Mouse (Mus musculus): ENCODE data around the gene Tead4.
"Not testable (repeated sequence)": the region's sequence is repeated elsewhere in the genome, so short reads cannot be mapped to it uniquely, and the experiment has no call there.

The Tead4 gene

DNA sequence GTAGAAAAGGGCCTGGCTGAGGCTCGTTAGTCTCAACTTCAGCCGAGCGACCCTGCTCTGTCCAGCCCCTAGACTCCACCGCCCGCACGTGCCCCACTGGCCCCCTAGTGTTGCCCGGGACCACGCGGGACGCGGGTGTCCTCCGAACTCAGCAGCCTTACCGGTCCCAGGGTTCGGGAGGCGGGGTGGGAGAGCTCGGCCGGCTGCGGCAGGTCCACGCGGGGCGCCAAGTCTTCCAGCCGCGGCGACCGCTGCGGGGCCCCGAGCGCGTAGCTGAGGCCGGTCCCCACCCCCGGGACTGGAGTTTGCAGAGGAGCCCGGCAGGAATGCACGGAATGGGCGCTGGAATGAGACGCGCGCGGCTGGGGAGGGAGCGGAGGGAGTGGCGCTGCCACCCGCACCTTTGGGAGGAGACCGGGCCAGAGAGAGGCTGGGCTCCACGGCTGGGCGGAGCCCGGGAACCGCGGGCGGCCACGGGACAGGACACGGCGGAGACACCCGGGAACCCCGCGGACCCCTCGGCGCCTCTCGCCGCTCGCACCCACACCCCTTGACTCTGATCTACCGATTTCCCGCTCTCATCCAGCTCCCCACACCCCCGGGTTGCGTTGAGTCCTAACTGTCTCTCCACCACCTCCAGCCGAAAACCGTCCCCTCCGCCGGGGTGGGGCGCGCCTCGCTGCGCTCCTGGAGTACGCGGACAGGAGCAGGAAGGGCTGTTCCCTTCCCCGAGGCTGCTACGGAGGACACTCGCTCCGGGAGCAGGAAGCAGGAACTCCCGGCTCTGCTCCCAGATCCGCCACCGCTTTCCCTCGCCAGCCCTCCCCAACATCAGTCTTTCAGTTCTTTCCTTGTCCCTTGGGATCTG lies at the start of gene Tead4:
Tead4 (minus strand) TSS at position 690 of the 868 bp plus-strand sequence.
- DNase-seq = peak; percentile 78

- DNase-seq = no peak
Measured at GRCm38 (mm10) chr6:128349711-128350110, 49.1 kb upstream of the Tead4 start.

DNA sequence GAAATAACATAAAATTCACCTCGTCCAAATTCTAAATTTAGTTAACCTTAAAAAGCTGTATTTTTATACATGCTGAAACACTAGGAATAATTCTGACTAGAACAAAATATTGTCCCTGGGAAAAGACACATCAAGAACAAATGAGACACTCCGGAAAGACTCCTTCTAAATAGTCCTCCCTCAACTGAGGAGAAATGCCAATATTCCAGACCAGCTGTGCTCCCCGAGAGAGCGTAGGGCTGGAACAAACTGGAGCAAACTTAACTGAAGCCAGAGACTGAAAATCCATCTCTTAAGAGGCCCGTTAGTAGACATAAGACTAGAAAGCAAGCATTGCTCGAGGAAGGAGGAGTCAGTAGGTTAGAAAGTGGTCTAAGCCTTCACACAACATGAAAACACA lies 46.2 kb upstream of the Tead4 start:
- no peak for DNase-seq

- no peak for DNase-seq
Measured at GRCm38 (mm10) chr6:128345623-128346022, 45.0 kb upstream of the Tead4 start.

GRCm38 (mm10) chr6:128341956-128342723 lies 41.5 kb upstream of the Tead4 start:
- no peak for DNase-seq

DNA sequence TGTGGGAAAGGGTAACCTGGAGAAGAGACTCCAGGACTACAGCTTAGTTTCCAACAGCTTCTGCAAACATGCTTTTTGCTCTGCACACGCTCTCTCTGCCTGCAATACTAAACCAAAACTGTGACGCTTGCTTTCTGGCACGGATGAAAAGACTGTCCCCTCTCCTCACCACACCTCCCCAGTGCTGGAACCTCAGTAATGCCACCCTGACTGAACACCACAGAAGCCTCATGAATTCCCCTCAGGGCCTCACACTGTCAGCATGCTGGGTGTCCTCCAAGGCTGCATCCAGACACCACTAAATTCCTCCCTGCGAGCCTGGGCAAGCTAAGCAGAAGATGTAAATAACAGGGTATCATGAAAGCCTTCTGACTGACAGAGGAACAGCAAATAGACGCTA lies 38.3 kb upstream of the Tead4 start:
- DNase-seq = no peak

DNA sequence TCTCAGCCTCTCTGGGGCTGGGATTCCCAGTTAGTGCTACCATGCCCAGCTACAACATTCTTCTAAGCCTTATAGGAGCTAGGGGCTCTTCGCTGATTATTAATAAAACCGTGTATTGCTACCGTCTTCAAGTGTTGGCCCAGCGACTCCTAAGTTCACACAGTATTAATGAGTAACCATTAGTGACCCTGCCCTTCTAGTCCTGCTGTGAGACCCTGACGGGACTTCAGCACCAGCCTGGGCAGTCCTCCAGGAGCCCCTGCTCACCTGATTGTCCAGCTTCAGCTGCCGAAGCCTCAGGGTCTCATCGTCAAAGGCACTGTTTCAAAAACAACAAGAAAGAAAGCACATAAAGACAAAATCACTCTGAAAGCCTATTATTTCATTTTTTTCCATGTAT lies 36.8 kb upstream of the Tead4 start:
- peak; percentile 67 for DNase-seq

GRCm38 (mm10) chr6:128334397-128335124 lies 33.9 kb upstream of the Tead4 start:
- peak; percentile 71 for DNase-seq

DNA sequence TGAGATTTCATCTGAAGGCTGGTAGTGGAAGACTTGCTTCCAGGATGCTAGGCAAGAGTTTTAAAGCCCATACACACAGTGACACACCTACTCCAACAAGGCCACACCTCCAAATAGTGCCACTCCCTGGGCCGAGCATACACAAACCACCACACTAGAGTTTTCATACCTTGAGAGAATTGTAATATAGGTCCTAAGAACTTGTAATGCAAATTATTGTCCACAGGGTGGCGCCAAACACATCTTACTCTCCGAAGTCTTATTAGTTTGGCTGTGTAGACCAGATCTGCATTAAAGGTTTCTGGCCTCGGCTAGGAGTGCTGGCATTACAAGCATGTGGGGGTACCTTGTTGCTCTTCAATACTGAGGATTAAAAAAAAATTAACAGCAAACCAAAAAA lies 17.7 kb upstream of the Tead4 start:
- DNase-seq = peak; percentile 80

GRCm38 (mm10) chr6:128315597-128315996 lies 15.0 kb upstream of the Tead4 start:
- no peak for DNase-seq

- DNase-seq = no peak
Measured at GRCm38 (mm10) chr6:128314796-128315195, 14.2 kb upstream of the Tead4 start.

GRCm38 (mm10) chr6:128308311-128308710 lies 7.7 kb upstream of the Tead4 start:
- peak; percentile 75 for DNase-seq

DNA sequence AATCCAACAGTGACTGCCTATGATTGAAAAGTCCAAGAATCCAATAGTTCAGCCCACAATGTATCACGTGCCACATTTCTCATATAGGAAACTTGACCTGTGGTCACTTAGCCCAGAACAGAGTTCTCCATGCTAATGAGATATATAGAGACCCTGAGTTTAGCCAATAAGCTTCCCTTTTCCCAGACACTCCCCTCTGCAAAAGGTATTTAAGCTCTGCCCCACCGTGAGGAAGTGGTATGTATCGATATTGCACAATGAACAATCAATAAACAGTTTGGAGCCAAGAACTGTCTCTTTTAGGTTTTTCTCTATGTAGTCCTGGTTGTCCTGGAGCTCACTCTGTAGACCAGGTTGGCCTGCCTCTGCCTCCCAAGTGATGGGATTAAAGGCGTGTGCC lies 4.2 kb upstream of the Tead4 start:
- DNase-seq = no peak

DNA sequence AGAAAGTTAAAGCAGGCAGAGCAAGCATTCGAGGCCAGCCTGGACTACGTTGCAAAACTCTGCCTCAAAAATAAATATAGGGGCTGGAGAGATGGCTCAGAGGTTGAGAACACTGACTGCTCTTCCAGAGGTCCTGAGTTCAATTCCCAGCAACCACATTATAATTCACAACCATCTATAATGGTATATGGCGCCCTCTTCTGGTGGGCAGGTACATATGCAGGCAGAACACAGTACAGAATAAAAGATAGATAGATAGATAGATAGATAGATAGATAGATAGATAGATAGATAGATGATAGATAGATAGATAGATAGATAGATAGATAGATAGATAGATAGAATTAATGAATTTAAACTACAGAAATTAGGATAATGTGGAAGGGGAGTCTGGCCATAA lies 2.0 kb upstream of the Tead4 start:
- not testable (repeated sequence) for DNase-seq

- DNase-seq = no peak
Measured at GRCm38 (mm10) chr6:128301891-128302290, 1.3 kb upstream of the Tead4 start.

GRCm38 (mm10) chr6:128301458-128301857 lies 835 bp upstream of the Tead4 start:
- DNase-seq = no peak

- no peak for DNase-seq
Measured at GRCm38 (mm10) chr6:128299292-128300133, 1.1 kb downstream of the Tead4 start.

DNA sequence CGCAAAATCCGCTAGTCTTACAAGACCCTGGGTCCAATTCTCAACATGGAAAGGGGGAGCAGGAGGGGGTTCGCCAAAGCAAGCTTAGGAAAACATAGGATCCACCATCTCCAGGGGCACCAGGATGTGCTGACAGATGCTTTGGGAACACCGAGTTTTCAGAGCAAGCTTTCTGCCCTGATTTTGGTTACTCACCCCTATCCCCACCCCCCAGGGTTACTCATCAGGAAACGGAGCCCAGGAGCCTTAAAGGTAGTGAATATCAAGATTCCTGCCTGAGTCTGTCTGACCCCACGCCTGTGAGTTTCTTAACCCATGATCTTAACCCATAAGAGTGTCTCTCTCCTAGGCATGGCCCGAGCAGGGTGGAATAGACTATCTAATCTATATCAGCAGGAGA lies 2.4 kb downstream of the Tead4 start:
- DNase-seq = no peak

DNA sequence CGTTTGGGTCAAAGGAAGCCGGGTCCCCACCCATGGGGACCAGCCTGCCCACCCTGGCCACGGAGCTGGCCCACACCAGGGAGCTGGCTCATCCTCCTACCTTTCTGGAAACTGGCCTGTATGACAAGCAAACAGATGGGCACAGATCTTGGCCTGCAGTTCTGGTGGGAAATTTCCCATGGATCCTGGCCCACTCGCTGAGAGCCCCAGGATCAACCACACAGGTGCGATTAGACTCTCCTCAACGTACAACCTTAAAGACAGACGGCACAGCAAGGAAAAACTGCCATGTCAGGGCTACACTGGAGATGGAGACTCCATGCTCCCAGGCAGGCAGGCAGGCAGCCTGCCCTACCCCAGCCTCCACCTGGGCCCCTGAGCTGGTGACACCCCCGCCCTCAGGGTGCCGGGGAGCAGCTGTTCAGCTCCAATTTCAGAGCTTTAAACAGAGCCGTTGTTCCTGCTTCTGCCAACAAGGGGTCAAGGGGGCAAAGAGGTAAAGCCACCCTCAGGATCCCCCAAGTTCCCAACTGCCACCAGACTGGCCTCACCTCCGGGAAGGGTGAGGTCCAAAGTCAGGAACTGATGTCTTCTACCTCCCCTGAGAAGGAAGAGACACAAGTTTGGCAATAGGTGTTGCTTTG lies 3.8 kb downstream of the Tead4 start:
- DNase-seq = no peak

DNA sequence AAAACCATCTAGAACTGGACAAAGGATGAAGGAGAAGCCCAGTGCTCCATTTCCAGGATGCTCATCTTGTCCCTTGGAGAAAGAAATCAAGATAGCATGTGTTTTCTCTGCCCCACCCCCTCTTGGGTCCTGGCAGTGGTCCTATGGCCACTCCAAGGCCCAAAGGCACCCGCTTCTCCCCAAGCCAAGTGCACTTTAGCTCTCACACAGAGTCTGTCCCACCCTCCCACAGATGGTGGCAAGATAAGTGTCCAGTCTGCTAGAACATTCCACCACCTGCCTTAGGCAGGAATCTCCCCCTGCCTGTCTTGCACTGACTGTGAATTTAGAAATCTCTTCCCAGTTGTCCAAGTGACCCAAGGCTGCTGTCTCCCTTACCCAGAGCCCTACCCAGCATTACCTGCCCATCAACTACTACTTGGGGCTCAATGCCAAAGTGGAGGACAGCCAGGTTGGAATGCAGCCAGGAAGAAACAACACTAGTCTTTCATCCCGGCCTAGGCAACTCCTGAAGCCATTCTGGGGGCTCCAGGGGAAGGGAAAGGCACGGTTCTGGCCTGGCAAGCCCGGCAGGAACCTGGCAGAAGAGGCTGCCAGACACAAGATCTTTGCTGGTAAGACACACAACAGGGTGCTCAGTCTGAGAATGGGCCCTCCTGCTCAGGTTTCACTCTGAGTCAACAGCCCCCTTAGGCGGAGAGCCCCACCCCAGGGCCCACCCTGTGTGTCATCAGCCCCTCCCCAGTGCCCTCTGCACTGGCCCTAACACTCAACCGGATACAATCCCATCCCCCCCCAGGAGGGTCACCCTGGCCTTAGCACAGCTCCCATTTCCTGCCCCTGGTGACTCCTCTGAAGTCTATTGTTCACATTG lies 4.5 kb downstream of the Tead4 start:
- DNase-seq = peak; percentile 85

- DNase-seq = no peak
Measured at GRCm38 (mm10) chr6:128291284-128291683, 9.3 kb downstream of the Tead4 start.

Data from kidney, adult 9 months (tissue).